Mouse (Mus musculus): Measurements from ENCODE around the gene Stoml2.
A peak's percentile ranks its signal among the peaks of the same experiment; 100 is the strongest.

Stoml2 gene

DNA sequence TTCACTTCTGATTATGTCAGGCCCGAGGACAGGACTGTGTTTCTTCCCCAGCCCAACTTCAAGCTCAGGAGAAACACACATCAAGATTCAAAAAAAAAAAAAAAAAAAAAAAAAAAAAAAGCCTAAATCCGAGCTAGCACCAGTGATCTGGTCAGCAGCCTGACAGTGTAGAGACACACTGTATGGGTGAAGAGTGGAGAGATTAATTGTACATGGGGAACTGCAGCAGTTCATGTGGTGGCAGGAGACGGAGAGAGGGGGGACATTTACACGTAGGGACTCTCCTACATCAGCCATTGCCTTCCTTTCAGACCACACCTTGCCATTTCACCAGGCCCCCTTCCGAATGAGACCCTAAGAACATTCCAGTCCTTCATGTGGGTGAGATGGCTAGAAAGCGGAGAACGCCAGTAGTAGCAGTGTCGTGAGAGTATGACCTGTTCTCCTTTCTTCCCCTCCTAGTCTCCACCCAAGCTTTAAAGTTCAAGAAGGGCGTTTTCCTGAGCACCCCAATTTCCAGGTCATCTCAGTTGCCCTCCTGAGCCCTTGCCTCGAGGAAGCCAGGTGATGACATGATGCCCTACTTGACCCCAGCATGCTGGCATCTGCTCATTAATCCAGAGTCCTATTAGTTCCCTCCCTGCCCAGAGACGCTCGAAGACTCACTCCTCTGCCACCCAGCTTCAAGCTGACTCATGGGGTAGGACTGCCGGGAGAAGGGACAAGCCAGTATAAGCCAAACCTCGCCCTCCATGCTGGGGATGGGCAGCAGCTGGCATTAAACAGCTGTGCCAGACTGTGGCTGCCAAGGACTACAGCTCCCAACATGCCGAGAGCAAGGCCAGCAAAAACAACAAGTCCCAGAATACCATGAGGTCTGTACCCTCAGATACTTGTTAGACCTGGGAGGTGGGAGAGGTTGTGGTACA is 7.3 kb upstream of the Stoml2 start:
- DNase-seq (ENCODE audit: low spot score), result peak; percentile 75

DNA sequence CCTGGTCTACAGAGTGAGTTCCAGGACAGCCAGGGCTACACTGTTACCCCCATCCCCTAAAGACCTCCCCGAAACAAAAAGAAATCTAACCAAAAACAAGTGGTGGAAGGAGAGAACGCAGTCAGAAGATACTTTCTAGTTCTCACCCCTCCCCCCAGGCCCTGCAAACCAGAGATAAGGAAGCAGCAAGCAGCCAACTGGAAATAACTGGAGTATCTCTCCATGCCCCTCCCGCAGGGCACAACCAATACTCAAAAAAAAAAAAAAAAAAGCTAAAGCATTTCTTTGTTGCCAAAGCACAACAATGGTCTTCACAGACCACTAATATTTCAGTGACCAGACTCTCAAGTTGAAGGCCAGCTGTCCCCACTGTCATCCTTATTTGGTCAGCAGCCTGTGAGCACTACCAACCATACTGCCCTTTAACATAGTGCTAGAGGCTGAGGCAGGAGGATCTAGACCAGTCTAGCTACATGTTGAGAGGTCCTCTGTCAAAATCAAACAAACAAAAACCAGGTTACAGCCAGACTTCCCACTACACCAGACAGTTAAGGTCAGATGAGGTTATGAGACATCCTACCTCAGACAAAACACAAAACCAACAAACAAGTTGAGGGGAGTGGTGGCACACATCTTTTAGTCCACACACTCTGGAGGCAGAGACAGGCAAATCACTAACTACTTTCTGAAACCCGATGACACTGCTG is 6.5 kb upstream of the Stoml2 start:
- DNase-seq (ENCODE audit: low spot score), result no peak

DNA sequence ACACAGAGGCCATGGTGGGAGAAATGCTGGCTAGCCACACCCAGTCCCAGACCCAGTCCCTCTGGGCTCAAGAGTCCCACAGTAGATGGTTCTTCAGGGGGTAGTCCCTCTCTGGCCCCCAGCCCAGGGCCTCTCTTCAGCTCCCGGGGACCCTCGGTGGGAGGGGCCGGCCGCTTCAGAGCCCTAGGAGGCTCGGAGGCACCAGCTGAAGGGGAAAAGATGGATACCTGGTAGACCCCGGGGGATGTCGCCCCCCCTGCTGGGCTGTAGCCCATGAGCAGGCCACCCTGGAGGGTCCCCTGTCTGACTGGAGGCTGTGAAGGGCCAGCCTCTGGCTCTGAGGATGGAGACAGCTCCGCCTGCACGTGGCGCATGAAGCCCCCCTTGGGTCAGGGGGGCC is 4.8 kb upstream of the Stoml2 start:
- no peak for DNase-seq (ENCODE audit: low spot score)

DNA sequence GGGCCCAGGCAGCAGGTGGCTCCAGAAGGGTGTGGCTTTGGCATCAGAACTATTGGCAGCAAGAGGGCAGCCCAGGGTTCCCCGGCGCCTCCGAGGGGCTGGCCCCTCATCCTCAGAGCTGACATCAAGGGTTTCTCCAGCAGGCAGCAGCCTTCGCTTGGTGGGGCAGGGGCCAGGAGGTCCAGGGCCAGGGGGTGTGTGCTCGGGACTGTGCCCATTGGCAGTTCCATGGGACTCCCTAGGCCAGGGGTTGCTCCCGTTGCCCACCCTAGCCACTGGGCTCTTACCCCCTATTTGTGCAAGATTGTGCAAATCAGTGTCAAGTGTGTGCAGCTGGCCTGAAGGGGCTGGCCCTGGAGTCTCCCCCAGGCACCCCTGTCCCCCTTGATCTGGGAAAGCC is 4.3 kb upstream of the Stoml2 start:
- DNase-seq (ENCODE audit: low spot score), result no peak

DNA sequence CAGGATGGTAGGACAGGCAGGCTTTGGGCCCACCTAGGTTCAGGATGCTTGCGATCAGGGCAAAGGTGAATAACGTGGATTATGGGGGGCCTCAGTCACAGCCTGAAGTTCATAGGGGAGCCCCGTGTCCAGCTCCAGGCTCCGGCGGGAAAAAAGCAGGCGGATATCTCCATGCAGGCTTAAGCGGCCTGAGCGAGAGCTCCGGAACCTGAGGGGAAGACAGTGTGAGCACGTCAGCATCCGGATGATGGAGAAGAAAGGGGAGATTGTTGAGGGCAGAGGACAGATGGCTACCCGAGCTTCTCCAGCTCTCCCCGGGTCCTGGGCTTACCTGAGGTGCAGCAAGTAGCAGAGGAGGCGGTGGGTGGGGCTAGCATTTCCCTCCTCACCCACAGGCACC is 2.0 kb upstream of the Stoml2 start:
- no peak for DNase-seq (ENCODE audit: low spot score)

DNA sequence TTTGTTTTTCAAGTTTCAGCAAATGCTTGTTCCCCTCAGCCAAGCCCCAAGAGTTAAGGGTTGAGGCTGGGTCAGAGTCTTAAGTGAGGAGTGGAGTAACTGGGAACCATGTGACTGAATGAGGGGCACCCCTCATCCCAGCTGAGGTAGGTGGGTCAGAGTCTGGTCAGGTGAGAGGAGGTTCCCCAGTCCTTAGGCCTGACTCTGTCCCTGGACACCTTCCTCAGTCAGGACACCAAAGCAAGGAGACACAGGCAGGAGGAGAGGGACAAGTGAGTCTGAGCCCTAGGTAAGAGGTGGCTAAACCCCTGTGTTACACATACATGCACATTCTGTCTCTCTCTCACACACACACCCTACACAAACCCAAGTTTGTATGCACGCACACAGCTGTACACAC is 991 bp upstream of the Stoml2 start:
- no peak for DNase-seq (ENCODE audit: low spot score)

DNA sequence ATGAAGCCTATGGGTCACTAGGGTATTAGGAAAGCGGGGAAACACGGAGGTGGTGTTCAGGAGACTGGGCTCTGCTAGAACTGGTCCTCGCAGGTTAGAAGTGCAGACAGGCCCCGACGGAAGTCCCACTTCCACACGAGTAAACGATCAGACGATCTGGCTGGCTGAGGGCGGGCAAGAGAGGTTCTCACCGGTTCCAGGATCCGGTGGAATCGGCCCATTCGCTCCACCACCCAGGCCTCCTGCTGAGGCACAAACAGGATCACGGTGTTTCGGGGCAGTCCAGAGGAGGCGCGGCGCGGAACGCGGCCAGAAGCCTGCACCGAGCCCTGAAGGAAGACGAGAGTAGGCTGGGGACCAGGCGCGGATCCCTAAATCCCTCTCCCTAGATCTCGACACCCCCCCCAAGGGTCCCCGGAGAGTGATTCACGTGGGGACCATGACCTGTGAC is 705 bp downstream of the Stoml2 start:
- DNase-seq (ENCODE audit: low spot score), result peak; percentile 47

DNA sequence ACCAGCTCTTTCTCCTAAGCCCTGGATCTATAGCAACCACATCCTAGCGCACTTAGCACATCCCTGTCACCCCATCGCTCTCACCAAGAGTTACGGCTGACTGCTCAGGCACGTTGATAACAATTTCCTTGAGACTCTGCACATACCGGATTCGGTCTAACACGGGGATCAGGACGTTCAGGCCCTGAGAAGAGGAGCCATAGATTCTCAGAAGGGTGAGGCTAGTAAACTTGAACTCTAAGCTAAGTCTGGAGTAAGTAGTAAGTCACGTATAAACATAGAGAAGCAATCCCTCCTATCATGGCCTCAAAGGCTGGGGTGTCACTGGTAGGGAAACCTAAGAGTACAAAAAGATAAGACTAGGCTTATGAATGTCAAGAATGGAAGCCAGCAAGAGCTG is 1.2 kb downstream of the Stoml2 start:
- DNase-seq (ENCODE audit: low spot score), result no peak

DNA sequence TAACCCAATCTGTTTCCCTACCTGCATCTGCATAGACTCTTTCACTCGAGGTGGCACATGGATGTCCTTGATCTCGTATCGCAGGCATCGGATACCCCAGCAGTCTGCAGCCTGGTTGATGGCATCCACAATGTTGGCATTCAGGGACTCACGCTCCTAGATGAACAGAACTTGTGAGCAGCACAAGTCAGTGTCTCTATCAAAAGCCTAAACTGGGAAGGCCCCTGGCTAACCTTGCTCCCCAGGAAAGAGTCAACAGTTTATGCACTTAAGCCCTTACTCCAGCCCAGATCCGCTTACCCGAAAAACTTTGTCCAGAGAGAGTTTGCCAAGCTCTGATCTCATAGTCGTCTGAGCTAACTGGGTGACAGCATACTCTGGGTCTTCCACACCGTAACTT is 1.8 kb downstream of the Stoml2 start:
- no peak for DNase-seq (ENCODE audit: low spot score)

DNA sequence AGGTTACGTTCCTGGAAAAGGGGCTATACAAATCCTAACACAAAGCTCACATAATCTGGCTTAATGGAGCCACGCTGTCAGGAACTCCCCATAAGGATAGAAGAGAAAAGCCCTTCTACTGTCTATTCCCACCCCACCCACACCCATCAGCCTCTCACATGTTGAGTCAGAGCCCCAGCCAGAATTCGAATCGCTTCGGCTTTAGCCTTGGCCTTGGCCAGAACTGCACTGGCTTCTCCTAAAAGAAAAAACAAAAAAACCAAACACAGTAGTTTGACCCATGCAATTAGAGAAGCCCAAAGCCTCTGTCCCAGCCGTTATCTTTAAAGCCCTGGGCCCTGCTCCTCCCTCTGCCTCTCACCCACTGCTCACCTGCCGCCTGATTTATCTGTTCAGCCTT is 2.4 kb downstream of the Stoml2 start:
- no peak for DNase-seq (ENCODE audit: low spot score)

DNA sequence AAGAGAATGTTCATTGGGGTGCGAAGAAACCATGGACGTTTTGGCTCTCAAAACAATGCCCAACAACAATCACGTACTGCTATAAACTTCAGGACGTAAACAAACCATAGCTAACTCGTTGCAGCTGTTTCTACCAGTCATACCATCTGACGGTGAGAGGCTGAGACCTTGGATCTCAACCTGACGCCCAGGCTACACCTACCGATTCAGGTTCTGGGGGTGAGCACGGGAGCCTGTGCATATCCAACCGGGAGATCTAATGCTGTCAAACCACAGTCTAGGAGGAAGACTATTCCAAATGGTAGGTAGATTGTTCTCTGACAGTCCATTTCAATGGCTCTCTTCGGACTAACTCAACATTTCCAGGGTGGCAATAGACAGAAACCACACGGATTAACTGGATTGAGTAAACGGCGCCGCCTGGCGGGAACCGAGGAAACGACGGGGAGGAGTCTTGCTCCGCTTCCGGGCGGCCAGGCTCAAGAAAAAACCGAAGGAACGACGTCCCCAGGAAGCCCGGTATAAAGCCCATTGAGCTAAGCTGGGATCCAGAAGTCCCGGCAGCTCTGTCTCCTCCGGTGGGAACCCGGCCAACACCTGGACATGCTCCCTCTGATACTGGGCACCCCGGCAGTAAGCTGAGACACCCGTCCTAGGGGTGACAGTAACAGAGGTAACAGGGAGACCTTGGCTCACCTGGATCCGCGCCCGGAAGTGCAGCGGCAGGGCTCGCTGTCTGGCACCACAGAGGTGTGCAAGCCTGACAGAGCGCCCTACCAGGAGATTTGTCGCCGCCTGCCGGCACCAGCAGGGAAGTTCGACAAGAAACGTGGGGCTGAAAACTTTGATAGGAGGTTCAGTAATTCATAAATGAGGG is 6.2 kb downstream of the Stoml2 start, which contains the start of gene Pigo:
TSS of gene Pigo (minus strand) at position 736 of the 877 bp plus-strand sequence.
- peak; percentile 96 for DNase-seq (ENCODE audit: low spot score)

DNA sequence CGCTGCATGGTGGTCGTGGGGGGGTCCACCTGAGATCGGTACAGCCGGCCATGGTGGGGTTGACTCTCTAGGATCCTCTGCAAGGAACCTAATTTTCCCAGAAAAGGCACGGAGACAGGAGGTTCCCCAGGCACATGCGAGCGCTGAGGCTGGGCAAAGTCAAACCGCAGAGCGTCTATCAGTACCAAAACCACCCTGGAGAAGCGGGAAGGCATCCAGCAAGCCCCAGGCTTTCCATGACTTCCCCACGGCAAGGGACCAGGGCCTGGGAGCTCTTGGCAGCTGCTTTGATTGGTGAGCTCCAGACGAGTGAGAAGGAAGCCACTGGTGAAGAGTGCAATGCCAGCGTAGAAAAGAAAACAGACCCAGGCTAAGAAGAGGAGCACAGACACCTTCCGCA is 6.8 kb downstream of the Stoml2 start:
- DNase-seq (ENCODE audit: low spot score), result no peak

DNA sequence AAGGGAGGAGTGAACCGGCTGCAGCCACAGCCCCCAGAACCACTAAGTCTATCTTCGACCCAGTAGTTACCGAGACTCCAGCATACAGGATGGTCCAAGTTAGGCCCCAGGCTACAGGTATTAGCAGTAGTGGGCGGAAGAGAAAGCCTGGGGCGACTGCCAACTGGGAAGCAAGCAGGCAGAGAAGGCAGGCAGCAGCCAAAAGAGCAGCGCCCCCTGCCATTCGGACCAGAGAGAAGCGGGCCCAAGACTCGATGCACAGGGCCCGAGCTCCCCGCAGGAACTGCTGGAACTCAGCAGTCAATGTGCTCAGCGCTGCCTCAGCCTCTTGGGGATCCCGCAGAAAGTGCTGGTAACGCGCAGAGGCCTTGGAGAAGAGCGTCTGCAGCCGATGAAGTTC is 10.2 kb downstream of the Stoml2 start:
- DNase-seq (ENCODE audit: low spot score), result no peak

DNA sequence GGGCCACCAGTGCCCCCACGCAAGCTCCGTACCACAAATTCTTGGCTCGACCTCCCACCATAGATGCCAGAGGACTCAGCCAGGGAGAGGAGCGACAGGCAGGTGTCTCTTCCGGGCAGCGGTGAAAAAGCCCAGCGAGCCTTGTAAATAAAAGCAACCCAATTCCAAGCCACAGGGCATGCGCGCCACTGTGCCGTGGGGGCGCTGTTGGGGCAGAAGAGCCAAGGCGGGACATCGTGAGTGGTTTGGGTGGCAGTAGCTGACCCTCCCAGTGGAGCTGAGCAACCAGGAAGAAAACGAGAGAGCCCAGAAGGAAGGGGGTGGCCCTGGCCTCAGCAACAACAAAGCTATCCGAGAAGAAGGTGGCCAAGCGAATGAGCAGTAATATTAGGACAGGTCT is 10.6 kb downstream of the Stoml2 start:
- no peak for DNase-seq (ENCODE audit: low spot score)

DNA sequence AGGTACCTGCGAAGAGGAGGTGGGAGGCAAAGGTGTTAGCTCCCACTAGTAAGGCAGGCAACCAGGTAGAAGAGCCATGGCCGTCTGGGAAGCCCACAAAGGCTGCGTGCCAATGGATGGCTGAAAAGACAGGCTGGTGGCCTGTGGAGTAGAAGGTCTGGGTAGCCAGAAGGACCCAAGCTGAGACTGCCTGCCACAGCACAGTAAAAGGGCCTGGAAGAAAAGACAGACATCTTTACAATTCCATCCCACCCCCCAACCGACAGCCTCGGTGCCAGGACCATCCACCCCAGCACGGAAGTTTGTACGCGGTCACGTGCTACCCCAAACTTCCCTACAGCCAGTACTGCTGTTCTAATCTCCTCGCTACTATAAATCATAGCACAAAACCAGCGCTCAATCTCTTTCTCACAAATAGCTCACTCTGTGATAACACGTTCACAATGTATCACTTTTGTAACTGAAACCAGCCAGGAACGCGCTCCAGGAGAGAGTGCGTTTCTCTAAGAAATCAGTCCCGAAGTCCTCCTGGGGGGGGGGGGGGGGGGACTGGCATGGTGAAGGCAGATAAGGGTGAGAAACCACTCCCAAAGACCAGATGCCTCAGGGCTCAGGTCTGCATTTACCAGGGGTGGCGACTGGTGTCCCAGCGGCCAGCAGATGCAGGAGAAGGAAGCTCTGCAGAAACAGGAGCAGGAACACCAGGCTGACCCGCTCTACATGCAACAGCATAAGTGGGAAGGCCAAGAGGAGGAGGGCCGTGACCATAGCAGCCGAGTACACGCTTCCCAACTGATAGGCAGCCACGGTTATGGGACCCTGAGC is 11.7 kb downstream of the Stoml2 start:
- DNase-seq (ENCODE audit: low spot score), result no peak

DNA sequence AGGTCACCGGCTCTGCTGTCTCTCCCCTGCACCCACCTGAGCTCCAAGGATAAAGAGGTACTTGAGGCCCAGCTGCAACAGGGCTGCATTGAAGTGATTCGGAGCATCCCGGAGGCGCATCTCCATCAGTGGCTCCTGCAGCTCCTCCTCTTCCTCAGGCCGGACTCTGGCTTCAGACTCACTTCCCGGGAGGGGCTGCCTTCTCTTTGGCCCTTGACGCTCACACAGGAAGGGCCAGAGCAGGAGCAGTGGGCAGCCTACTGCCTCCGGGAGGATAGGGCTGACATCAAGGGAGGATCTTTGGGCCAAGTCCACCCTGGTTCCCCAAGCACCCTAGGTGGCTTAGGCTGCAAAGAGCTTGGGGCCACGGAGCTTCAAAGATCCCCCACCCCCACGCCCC is 12.3 kb downstream of the Stoml2 start:
- DNase-seq (ENCODE audit: low spot score), result no peak

DNA sequence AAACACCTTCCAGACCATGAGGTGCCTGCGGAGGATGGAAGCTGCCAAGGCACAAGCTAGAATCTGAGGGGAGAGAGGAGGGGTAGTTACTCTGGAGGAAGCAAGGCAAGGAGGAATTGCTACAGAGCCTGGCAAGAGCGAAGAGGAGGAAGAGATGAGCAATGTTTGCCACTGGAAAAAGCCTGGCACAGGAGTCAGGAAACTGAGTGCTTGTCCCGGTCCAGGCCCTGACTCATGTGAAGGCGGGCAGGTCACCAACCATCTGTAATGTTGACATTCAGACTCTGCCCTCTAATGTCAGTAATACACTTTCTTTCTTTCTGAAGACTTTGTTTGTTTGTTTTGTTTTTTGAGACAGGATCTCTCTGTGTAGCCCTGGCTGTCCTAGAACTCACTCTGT is 13.4 kb downstream of the Stoml2 start:
- DNase-seq (ENCODE audit: low spot score), result peak; percentile 82

DNA sequence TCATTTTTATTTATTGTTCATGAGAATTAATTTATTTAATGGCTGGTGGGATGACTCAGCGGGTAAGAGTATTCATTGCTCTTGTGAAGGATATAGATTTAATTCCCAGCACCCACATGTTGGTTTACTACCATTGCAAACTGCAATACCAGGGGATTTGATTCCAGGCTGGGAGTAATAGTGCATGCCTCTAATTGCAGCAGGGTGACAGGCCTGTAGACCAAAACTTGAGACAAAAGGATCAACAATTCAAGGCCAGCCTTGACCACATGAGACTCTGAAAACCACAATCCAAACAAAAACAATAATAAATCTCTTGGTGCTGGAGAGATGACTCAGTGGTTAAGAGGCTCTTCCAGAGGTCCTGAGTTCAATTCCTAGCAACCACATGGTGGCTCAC is 19.4 kb downstream of the Stoml2 start:
- no peak for DNase-seq (ENCODE audit: low spot score)

DNA sequence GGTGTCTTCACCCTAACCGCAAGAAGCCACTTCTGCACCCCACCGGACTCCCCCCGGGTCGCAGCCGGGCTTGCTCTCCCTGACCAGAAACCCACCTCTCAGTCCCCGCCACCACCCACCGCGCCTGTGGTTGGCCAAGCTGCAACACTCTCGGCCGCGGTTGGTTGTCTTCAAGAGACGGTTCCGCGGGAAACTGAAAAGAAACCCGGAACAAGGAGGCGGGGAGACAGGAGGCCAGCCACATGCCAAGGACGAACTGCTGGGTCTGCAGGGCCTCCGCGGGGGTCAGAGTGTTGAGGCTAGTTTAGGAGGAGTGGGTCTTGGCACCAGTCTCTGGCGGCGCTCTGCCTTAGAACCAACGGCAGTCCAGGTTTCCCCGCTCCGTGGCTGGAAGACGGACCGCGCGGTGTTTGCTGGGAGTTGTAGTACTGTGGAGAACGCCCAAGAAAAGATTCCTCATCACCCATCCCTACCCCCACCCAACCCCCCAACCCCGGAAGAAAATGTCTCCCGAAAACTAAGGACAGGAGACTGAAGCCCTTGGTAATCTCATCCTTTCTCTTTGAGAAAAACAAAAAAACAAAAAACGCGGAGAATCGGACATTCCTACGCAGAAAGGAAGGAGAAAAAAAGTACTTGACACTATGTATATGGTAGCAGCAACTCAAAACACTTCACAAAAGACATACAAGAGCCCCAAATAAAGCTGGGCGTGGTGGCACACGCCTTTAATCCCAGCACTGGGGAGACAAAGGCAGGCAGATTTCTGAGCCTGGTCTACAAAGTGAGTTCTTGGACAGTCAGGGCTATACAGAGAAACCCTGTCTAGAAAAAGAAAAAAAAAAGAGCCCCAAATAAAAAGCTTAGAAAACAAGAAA is 21.1 kb downstream of the Stoml2 start, which contains the start of gene Fancg:
TSS of gene Fancg (minus strand) at position 346 of the 878 bp plus-strand sequence.
- peak; percentile 70 for DNase-seq (ENCODE audit: low spot score)

DNA sequence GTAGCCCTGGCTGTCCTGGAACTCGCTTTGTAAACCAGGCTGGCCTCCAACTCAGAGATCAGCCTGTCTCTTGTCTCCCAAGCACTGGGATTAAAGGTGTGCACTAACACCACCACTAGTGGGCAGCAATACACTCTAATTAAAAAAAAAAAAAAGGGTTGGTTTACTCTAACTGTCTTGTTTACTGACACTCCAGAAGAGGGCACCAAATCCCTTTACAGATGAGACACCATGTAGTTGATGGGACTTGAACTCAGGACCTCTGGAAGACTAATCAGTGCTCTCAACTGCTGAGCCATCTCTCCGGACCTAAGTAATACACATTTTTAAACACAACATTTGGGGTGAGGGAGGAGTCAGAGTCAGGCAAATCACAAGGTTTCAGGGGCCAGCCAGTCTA is 25.7 kb downstream of the Stoml2 start:
- peak; percentile 79 for DNase-seq (ENCODE audit: low spot score)
